Mouse (Mus musculus): ENCODE data around the gene Thada. TPM values are rescaled to one million over a fixed set of nuclear protein-coding genes. Genes with fewer than 3 reads are reported as not detected.
"Not testable (repeated sequence)": the region's sequence is repeated elsewhere in the genome, so short reads cannot be mapped to it uniquely, and the experiment has no call there.

Thada gene
- polyA plus RNA-seq, 1 experiment from 2014 or later = 8.1 TPM

- H3K9ac ChIP-seq (ENCODE audit: low read length) = no peak overlapping the region
- no peak overlapping the region for H3K4me3 ChIP-seq (ENCODE audit: control insufficient read depth in 1 of 2, insufficient read depth in 1 of 2, low read depth in 1 of 2, low read length in 2 of 2)
- no peak overlapping the region for H3K4me2 ChIP-seq (ENCODE audit: low read length)
- no peaks in the 10 kb centered on the region for H3K27me3 ChIP-seq (ENCODE audit: control insufficient read depth, insufficient read depth, low read length)
- H3K9me3 ChIP-seq (ENCODE audit: control insufficient read depth, low read length) = no peaks in the 10 kb centered on the region
- no peak overlapping the region for H3K27ac ChIP-seq (replicated peaks in 1 of 2; ENCODE audit: control insufficient read depth in 1 of 2, insufficient read depth in 1 of 2, low read depth in 2 of 2, low read length in 2 of 2)
- peaks cover 15% of the 10 kb centered on the region; the same call in 1 of the 2 replicates for H3K36me3 ChIP-seq (ENCODE audit: control insufficient read depth, insufficient read depth, low read length)
- WGBS = 92% methylated on average over 1 of the region's 1 CpGs
- ATAC-seq (ENCODE audit: insufficient number of reproducible peaks, insufficient read depth, low FRiP score, low read depth) = no peak
- H3K4me1 ChIP-seq (ENCODE audit: control insufficient read depth in 2 of 2, insufficient read depth in 2 of 2, low read length in 2 of 2) = peaks cover 4 to 14% of the 10 kb centered on the region in 2 experiments; a peak in 3 of 4 replicates
These were observed 159.9 kb downstream of the Thada start for GRCm38 (mm10) chr17:84306151-84306550.

- peaks cover 15% of the 10 kb centered on the region; the same call in 1 of the 2 replicates for H3K36me3 ChIP-seq (ENCODE audit: control insufficient read depth, insufficient read depth, low read length)
- no peaks in the 10 kb centered on the region for H3K9me3 ChIP-seq (ENCODE audit: control insufficient read depth, low read length)
- H3K27ac ChIP-seq (replicated peaks in 1 of 2; ENCODE audit: control insufficient read depth in 1 of 2, insufficient read depth in 1 of 2, low read depth in 2 of 2, low read length in 2 of 2) = no peak overlapping the region
- ATAC-seq (ENCODE audit: insufficient number of reproducible peaks, insufficient read depth, low FRiP score, low read depth) = no peak
- H3K4me1 ChIP-seq (ENCODE audit: control insufficient read depth in 2 of 2, insufficient read depth in 2 of 2, low read length in 2 of 2) = peaks cover 2 to 14% of the 10 kb centered on the region in 2 experiments; a peak in 2 of 4 replicates
- no peak overlapping the region for H3K9ac ChIP-seq (ENCODE audit: low read length)
- no peak overlapping the region for H3K4me3 ChIP-seq (ENCODE audit: control insufficient read depth in 1 of 2, insufficient read depth in 1 of 2, low read depth in 1 of 2, low read length in 2 of 2)
- no peak overlapping the region for H3K4me2 ChIP-seq (ENCODE audit: low read length)
- WGBS = 98% methylated on average over 5 of the region's 5 CpGs
- H3K27me3 ChIP-seq (ENCODE audit: control insufficient read depth, insufficient read depth, low read length) = no peaks in the 10 kb centered on the region
These were observed 160.9 kb downstream of the Thada start for GRCm38 (mm10) chr17:84305074-84305473.

DNA sequence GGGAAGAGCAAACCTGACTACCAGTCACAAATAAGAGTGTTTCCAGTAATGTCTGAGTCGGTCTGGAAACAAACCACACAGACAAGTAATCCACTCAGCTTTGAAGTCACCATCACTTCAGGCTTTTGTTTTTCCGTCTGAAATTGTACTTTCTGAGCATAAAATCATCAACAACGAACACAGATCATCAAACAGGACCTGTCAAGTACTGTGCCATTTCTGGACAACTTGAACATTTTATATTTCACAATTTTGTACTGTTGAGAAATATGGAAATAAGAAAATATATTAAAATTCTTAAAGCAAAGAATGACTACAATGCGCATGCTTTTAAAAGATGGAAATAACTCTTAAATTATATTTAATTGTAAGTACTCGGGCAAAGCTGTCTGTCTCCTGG, 161.9 kb downstream of the Thada start:
- Histone ChIP-seq H3K9ac (ENCODE audit: low read length) (no peak overlapping the region), H3K27me3 (ENCODE audit: control insufficient read depth, insufficient read depth, low read length) (no peaks in the 10 kb centered on the region), H3K4me1 (ENCODE audit: control insufficient read depth in 2 of 2, insufficient read depth in 2 of 2, low read length in 2 of 2) (peaks cover 2 to 14% of the 10 kb centered on the region in 2 experiments; a peak in 2 of 4 replicates), H3K36me3 (ENCODE audit: control insufficient read depth, insufficient read depth, low read length) (peaks cover 10% of the 10 kb centered on the region; the same call in 1 of the 2 replicates), H3K4me3 (ENCODE audit: control insufficient read depth in 1 of 2, insufficient read depth in 1 of 2, low read depth in 1 of 2, low read length in 2 of 2) (no peak overlapping the region), H3K27ac (replicated peaks in 1 of 2; ENCODE audit: control insufficient read depth in 1 of 2, insufficient read depth in 1 of 2, low read depth in 2 of 2, low read length in 2 of 2) (0 out of 4 replicates have a peak overlapping the region, but pooled peaks of 1 of the 2 experiments have one; percentile 16), H3K9me3 (ENCODE audit: control insufficient read depth, low read length) (no peaks in the 10 kb centered on the region), H3K4me2 (ENCODE audit: low read length) (no peak overlapping the region)
- 77% methylated on average over 5 of the region's 5 CpGs for WGBS
- ATAC-seq (ENCODE audit: insufficient number of reproducible peaks, insufficient read depth, low FRiP score, low read depth) = no peak

GRCm38 (mm10) chr17:84297976-84298375, 168.0 kb downstream of the Thada start:
- no peak overlapping the region for H3K4me3 ChIP-seq (ENCODE audit: control insufficient read depth in 1 of 2, insufficient read depth in 1 of 2, low read depth in 1 of 2, low read length in 2 of 2)
- H3K36me3 ChIP-seq (ENCODE audit: control insufficient read depth, insufficient read depth, low read length) = peaks cover 7% of the 10 kb centered on the region; the same call in 1 of the 2 replicates
- no peak overlapping the region for H3K4me2 ChIP-seq (ENCODE audit: low read length)
- no peaks in the 10 kb centered on the region for H3K27me3 ChIP-seq (ENCODE audit: control insufficient read depth, insufficient read depth, low read length)
- H3K9ac ChIP-seq (ENCODE audit: low read length) = no peak overlapping the region
- H3K4me1 ChIP-seq (ENCODE audit: control insufficient read depth in 2 of 2, insufficient read depth in 2 of 2, low read length in 2 of 2) = peaks cover 4 to 20% of the 10 kb centered on the region in 2 experiments
- H3K27ac ChIP-seq (replicated peaks in 1 of 2; ENCODE audit: control insufficient read depth in 1 of 2, insufficient read depth in 1 of 2, low read depth in 2 of 2, low read length in 2 of 2) = no peak overlapping the region
- no peaks in the 10 kb centered on the region for H3K9me3 ChIP-seq (ENCODE audit: control insufficient read depth, low read length)
- 90% methylated on average over 6 of the region's 6 CpGs for WGBS
- ATAC-seq (ENCODE audit: insufficient number of reproducible peaks, insufficient read depth, low FRiP score, low read depth) = no peak

DNA sequence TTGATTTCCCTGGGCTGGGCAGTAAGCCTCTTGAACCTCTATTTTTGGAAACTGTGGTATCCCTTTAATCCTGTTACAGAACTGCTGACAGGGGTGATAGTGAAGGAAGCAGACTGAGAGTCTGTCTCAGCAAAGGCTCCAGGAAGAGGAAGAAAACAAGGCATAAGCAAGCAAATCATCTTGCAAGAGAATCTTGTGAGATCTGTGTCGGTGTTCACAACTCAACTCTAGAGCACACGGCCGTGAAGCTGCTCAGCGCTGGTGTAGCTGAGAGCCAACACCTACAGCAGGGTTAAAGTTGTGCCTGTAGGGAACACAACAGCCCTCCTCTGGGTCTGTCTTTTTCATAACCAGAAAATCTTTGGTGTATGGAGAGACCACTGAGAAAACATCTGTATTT, 172.8 kb downstream of the Thada start:
- Histone ChIP-seq H3K4me3 (ENCODE audit: control insufficient read depth in 1 of 2, insufficient read depth in 1 of 2, low read depth in 1 of 2, low read length in 2 of 2) (no peak overlapping the region), H3K36me3 (ENCODE audit: control insufficient read depth, insufficient read depth, low read length) (peaks cover 7% of the 10 kb centered on the region; the same call in 1 of the 2 replicates), H3K4me2 (ENCODE audit: low read length) (peak overlapping the region; percentile 54), H3K27ac (replicated peaks in 1 of 2; ENCODE audit: control insufficient read depth in 1 of 2, insufficient read depth in 1 of 2, low read depth in 2 of 2, low read length in 2 of 2) (peak overlapping the region; percentile 88 to 92), H3K27me3 (ENCODE audit: control insufficient read depth, insufficient read depth, low read length) (no peaks in the 10 kb centered on the region), H3K9me3 (ENCODE audit: control insufficient read depth, low read length) (no peaks in the 10 kb centered on the region), H3K9ac (ENCODE audit: low read length) (peak overlapping the region; percentile 48), H3K4me1 (ENCODE audit: control insufficient read depth in 2 of 2, insufficient read depth in 2 of 2, low read length in 2 of 2) (peaks cover 4 to 24% of the 10 kb centered on the region in 2 experiments)
- ATAC-seq (ENCODE audit: insufficient number of reproducible peaks, insufficient read depth, low FRiP score, low read depth) = no peak
- 6% methylated on average over 4 of the region's 4 CpGs for WGBS

- 56% methylated on average over 6 of the region's 6 CpGs for WGBS
These were observed 174.8 kb downstream of the Thada start for GRCm38 (mm10) chr17:84291228-84291627.

DNA sequence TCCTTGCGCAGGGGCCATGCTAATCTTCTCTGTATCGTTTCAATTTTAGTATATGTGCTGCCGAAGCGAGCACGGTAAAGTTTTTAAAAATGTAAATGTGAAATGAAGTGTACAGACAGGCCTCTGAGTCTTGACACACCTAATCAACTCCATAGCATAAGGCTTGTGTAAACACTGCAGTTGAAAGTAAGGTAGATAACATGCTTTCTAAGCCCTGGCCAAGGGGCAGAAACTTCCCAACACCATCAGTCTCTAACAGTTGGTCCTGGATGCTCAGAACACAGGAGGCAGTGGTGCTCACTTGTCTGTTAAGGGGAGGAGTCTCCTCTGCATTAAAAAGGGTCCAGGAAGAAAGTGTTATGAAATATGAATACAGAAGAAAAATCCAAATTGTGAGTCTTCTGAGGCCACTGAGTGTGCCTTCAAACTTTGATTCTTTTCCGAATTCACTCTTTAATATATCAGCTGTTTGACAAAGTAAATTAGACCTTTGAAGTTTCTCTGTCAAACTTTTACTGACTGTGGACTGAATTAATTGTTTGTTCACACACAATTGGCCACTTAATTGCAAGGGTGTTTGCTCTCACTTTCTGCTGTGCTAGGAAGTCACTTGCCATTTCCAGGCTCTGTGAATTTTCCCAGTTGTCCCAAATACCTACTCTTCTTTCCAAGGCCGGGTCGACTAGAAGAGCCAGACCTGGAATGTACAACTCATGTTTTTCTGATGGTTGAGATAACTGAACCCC, 178.2 kb downstream of the Thada start:
- H3K4me2 ChIP-seq (ENCODE audit: low read length) = no peak overlapping the region
- no peak overlapping the region for H3K27ac ChIP-seq (replicated peaks in 1 of 2; ENCODE audit: control insufficient read depth in 1 of 2, insufficient read depth in 1 of 2, low read depth in 2 of 2, low read length in 2 of 2)
- no peaks in the 10 kb centered on the region for H3K9me3 ChIP-seq (ENCODE audit: control insufficient read depth, low read length)
- H3K36me3 ChIP-seq (ENCODE audit: control insufficient read depth, insufficient read depth, low read length) = no peaks in the 10 kb centered on the region
- 85% methylated on average over 8 of the region's 8 CpGs for WGBS
- no peak overlapping the region for H3K9ac ChIP-seq (ENCODE audit: low read length)
- H3K27me3 ChIP-seq (ENCODE audit: control insufficient read depth, insufficient read depth, low read length) = no peaks in the 10 kb centered on the region
- H3K4me1 ChIP-seq (ENCODE audit: control insufficient read depth in 2 of 2, insufficient read depth in 2 of 2, low read length in 2 of 2) = peaks cover 2 to 12% of the 10 kb centered on the region in 2 experiments; a peak in 2 of 4 replicates
- ATAC-seq (ENCODE audit: insufficient number of reproducible peaks, insufficient read depth, low FRiP score, low read depth) = no peak
- no peak overlapping the region for H3K4me3 ChIP-seq (ENCODE audit: control insufficient read depth in 1 of 2, insufficient read depth in 1 of 2, low read depth in 1 of 2, low read length in 2 of 2)

More at GRCm38 (mm10) chr17:84291228-84291627, 174.8 kb downstream of the Thada start:
- not testable (repeated sequence) for H3K4me3 ChIP-seq (ENCODE audit: control insufficient read depth in 1 of 2, insufficient read depth in 1 of 2, low read depth in 1 of 2, low read length in 2 of 2); ATAC-seq (ENCODE audit: insufficient number of reproducible peaks, insufficient read depth, low FRiP score, low read depth); H3K27ac ChIP-seq (replicated peaks in 1 of 2; ENCODE audit: control insufficient read depth in 1 of 2, insufficient read depth in 1 of 2, low read depth in 2 of 2, low read length in 2 of 2); H3K9ac ChIP-seq (ENCODE audit: low read length); H3K4me2 ChIP-seq (ENCODE audit: low read length); H3K27me3 ChIP-seq (ENCODE audit: control insufficient read depth, insufficient read depth, low read length); H3K36me3 ChIP-seq (ENCODE audit: control insufficient read depth, insufficient read depth, low read length); H3K9me3 ChIP-seq (ENCODE audit: control insufficient read depth, low read length)
- H3K4me1 ChIP-seq (ENCODE audit: control insufficient read depth in 2 of 2, insufficient read depth in 2 of 2, low read length in 2 of 2) = peaks cover 4 to 24% of the 10 kb centered on the region in 2 experiments

Data from heart, embryonic 14.5 days (tissue).